Mouse (Mus musculus): ENCODE data around the gene Crkl. TPM values are rescaled to one million over a fixed set of nuclear protein-coding genes. Genes with fewer than 3 reads are reported as not detected.

Crkl gene
- polyA plus RNA-seq (2012; ENCODE audit: low replicate concordance), result 25.4 and 29.1 TPM in 2 replicates

DNA sequence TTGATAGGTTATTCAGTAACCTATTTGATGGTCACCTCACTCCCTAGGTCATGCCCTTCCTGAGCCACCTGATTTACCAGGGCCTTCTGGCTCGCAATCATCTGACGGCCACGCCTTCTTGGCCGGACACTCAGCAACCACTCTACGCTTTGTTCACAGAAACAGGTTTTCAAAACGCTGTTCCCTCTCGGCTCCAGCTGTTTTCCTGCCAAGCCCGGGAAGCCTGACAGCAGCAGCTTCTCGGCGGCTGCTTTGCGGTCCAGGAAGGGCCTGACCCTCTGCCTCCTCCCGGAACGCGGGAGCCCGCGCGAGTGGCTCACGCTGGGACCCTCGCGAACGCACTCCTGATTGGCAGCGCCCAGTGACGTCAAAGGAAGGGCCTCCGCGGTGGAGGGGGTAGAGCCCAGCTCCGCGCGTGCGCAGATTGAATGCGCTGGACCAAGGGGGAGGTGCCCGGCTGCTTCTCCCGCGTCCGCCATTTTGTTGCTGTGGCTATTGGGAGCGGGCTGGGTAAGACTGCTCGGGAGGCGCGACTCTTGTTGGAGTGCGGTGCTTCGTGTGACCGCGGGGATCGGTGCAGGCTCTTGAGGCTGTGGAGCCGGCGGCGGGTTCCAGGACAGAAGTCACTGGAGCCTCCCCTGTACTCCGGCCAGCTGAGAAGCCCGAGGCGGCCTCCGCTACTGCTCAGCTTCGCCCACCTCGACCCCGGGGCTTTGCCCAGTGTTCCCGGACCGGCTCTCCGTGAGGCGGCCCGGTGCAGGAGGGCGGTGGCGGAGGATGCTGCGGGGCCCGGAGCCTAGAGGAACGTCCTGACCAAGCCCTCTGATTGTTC, at the start of gene Crkl:
Crkl (plus strand) TSS at position 447 of the 832 bp plus-strand sequence.

DNA sequence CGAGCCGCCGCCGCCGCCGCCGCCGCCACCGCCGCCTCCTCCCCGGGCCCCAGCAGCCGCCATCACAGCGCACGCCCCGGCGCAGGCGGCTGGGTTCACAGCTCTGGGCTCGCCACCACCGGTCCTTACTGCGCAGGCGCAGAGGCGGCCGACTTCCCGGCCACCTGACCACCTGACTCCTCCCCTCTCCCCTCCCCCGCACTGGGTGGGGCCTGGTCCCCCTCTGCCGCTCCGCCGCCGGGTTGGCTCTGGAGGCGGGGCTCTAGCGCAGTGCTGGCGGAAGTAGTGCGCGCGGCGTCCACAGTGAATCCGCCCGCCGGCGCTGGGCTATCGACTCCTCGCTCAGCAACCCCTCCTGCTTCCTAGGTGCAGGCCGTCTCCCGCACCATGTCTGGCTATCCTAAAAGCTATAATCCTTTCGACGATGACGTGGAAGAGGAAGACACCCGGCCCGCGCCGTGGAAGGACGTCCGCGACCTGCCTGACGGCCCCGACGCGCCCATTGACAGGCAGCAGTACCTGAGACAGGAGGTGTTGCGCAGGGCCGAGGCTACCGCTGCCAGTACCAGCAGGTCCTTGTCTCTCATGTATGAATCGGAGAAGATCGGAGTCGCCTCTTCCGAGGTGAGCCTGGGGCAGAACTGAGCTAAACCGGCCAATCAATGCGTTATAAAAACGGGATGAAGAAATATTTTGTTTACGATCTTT, 45.9 kb upstream of the Crkl start, which contains the start of the genes Snap29 and Pi4ka:
Snap29 (plus strand) TSS at position 251 of the 708 bp plus-strand sequence.
Pi4ka (minus strand) TSS at position 579 of the 708 bp plus-strand sequence.

DNA sequence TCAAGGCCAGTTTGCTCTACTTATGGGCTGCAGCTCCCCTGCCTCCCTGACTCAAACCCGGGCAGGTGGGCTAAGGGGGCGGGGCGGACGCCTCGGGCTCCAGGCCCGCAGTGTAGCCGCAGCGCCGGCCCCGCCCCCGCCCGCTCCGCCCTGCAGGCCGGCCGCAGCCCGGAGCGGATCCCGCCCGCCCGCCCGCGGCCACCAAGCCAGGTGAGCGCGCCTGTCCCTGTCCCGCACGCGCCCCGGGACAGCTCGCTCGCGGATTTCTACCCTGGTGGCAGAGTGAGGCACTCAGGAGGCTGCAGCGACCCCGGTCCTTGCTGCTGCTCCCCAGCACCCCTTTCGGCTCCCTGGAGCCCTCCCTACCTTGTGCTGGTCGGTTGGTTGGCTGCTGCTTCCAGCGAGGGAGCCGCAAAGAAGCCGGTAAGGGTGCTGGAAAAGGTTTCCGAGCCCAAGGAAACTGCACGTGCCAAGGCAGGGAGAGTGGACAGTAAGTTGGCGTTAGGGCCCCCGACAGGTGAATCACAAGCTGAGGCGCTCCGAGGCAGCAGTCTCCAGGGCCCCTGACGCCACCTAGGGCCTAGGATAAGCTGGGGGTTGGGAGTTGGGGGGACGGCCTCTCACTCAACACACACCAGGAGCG, 37.8 kb downstream of the Crkl start, which contains the start of gene Aifm3:
Aifm3 (plus strand) TSS at position 143 of the 643 bp plus-strand sequence.

DNA sequence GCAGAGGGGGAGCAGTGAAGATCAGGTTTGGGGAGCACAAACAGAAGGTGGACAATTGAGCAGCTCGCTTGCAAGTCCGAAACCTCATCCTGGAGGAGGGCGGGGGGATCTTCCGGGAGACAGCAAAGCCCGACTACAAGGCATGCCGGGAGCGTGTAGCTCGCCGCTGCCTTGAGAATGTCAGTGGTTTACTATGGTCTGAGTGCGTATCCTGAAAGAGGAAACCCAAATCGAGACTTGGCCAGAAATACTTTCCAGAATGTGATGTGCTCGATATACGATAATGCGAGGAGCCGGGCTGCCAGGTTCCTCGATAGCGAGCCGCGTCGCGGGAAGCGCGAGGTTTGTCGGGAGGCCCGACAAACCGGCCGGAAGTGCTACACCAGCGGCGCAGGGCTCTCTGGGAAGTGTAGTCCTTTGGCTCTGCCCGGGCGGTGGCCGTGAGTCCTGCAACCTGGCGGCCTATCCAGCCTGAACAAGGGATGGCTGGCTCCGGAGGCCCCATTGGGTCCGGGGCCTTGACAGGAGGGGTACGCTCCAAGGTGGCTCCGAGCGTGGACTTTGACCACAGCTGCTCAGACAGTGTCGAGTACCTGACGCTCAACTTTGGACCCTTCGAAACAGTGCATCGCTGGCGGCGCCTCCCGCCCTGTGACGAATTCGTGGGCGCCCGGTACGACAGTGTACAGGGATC, 56.9 kb downstream of the Crkl start, which contains the start of gene Lztr1:
Lztr1 (plus strand) TSS at position 143 of the 694 bp plus-strand sequence.

DNA sequence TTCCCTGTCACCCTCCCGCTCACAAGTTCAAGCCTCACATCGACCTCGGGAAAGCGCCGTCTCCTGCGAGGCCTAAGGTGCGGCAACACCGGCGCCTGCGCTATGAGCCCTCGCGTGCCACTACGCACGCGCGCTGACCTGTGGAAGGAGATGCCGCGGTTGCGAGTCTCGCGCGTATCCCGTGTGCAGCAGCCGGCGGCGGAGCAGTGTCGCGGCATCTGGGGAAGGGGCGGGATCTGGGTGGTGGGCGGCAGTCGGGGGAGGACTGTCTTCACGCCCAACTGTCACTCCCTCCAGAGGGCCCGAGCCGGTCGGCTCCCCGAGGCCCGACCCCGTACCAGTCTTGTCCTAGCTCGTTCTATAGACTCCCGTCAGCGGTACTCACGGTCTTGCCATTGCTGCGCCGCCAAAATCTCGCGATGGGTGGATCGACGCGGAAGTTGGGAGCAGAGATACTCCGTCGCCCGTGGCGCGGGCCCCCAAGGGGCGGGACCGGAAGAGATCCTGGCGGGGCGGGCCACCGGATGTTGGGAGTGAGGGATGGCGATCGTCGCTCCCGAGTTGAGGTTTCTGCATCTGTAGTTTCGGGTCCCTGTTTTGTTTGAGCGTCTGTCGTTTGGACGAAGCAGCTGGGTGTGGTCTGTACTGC, 79.0 kb downstream of the Crkl start, which contains the start of gene Thap7:
Thap7 (minus strand) TSS at position 497 of the 649 bp plus-strand sequence.

Other genes starting within 250 kb of the Crkl start
- 65.1 and 128 TPM in 2 replicates for gene Ube2l3, start 249.3 kb upstream of the Crkl start, polyA plus RNA-seq (2012; ENCODE audit: low replicate concordance)
- gene Rimbp3, start 243.4 kb upstream of the Crkl start, polyA plus RNA-seq (2012; ENCODE audit: low replicate concordance), result 0.03 and 0.28 TPM in 2 replicates
- gene Hic2, start 218.4 kb upstream of the Crkl start, polyA plus RNA-seq (2012; ENCODE audit: low replicate concordance), result 1.7 and 2.8 TPM in 2 replicates
- 2.9 and 4.3 TPM in 2 replicates for gene Tmem191c, start 175.9 kb upstream of the Crkl start, polyA plus RNA-seq (2012; ENCODE audit: low replicate concordance)
- gene Serpind1, start 120.6 kb upstream of the Crkl start, polyA plus RNA-seq (2012; ENCODE audit: low replicate concordance), result not detected in 2 replicates
- gene Snap29, start 46.0 kb upstream of the Crkl start, polyA plus RNA-seq (2012; ENCODE audit: low replicate concordance), result 3.3 and 8.2 TPM in 2 replicates
- gene Pi4ka, start 45.7 kb upstream of the Crkl start, polyA plus RNA-seq (2012; ENCODE audit: low replicate concordance), result 6.0 and 19.9 TPM in 2 replicates
- gene Aifm3, start 37.6 kb downstream of the Crkl start, polyA plus RNA-seq (2012; ENCODE audit: low replicate concordance), result not detected in 2 replicates
- gene Lztr1, start 56.7 kb downstream of the Crkl start, polyA plus RNA-seq (2012; ENCODE audit: low replicate concordance), result 11.7 and 43.6 TPM in 2 replicates
- gene Thap7, start 79.1 kb downstream of the Crkl start, polyA plus RNA-seq (2012; ENCODE audit: low replicate concordance), result 191 and 262 TPM in 2 replicates
- 0.30 TPM in 1 of 2 replicates, not detected in the other for gene Lrrc74b, start 109.3 kb downstream of the Crkl start, polyA plus RNA-seq (2012; ENCODE audit: low replicate concordance)
- not detected in 2 replicates for gene P2rx6, start 109.9 kb downstream of the Crkl start, polyA plus RNA-seq (2012; ENCODE audit: low replicate concordance)
- gene Slc7a4, start 131.2 kb downstream of the Crkl start, polyA plus RNA-seq (2012; ENCODE audit: low replicate concordance), result 0.56 and 3.7 TPM in 2 replicates
- gene Smpd4, start 167.4 kb downstream of the Crkl start, polyA plus RNA-seq (2012; ENCODE audit: low replicate concordance), result 9.8 and 140 TPM in 2 replicates
- 18.7 and 55.3 TPM in 2 replicates for gene Ccdc74a, start 194.5 kb downstream of the Crkl start, polyA plus RNA-seq (2012; ENCODE audit: low replicate concordance)